Mouse (Mus musculus) spleen, adult 2 months (tissue): ENCODE data around the gene Ulk3. TPM values are rescaled to one million over a fixed set of nuclear protein-coding genes. Genes with fewer than 3 reads are reported as not detected.

Source experiments
- DNase-seq, 2 experiments: peaks; one replicate each; pipeline versions ENCODE4 v3.0.0 to v3.0.0-alpha.2; 2012 to 2021; ENCODE audit warnings: low spot score in 2 of 2, low read depth in 1 of 2
- H3K27ac ChIP-seq: fragments of 200-500 bp; 2 replicates; pipeline ENCODE4 v1.5.1; 2012; ENCODE audit warnings: low read length, inconsistent platforms; ENCODE audit not compliant: insufficient read depth
- H3K27me3 ChIP-seq: fragments of 200-500 bp; 2 replicates; pipeline ENCODE4 v1.6.1; 2012; ENCODE audit warnings: mild to moderate bottlenecking, moderate library complexity, low read length, inconsistent platforms; ENCODE audit not compliant: control insufficient read depth, insufficient read depth
- H3K36me3 ChIP-seq: fragments of 200-500 bp; 2 replicates; pipeline ENCODE4 v1.6.1; 2012; ENCODE audit warnings: mild to moderate bottlenecking, low read length, inconsistent platforms; ENCODE audit not compliant: control insufficient read depth, insufficient read depth
- H3K4me1 ChIP-seq: fragments of 200-500 bp; 2 replicates; pipeline ENCODE4 v1.6.1; 2011; ENCODE audit warnings: inconsistent platforms; ENCODE audit not compliant: control insufficient read depth, insufficient read depth, insufficient read length
- H3K4me3 ChIP-seq: fragments of 200-500 bp; 2 replicates; pipeline ENCODE4 v1.5.1; 2011; ENCODE audit warnings: mild to moderate bottlenecking, inconsistent platforms; ENCODE audit not compliant: insufficient read depth, insufficient read length; ENCODE audit errors: extremely low read depth
- CTCF ChIP-seq: fragments of 200-500 bp; IDR thresholded peaks from 2 replicates; pipeline ENCODE4 v1.5.1; 2011; ENCODE audit warnings: mild to moderate bottlenecking, inconsistent platforms; ENCODE audit not compliant: insufficient read depth, insufficient read length, insufficient replicate concordance; ENCODE audit errors: extremely low read depth
- POLR2A ChIP-seq: fragments of 200-500 bp; IDR thresholded peaks from 2 replicates; pipeline ENCODE4 v1.6.1; 2011; ENCODE audit warnings: low read depth, low read length, inconsistent platforms
- WGBS: fragments of 180-500 bp; shearing (Covaris S2); methylation state at CpG from one replicate; pipeline ENCODE4 v1.1.7; 2018; 5-methylcytosine and 5-hydroxymethylcytosine counted together
- polyA plus RNA-seq: library from polyadenylated mRNA; depleted of rRNA; stranded (reverse); fragments of >200 nt; gene quantifications from 2 replicates; pipeline ENCODE4 v1.2.3, GENCODE M21; 2012

Ulk3 gene
- polyA plus RNA-seq, 1 experiment: 44.5 TPM

GRCm38 (mm10) chr9:57593454-57594173 lies 4.4 kb downstream of the Ulk3 start:
- 83% methylated on average over 12 of the region's 12 CpGs for WGBS
- Histone ChIP-seq H3K4me1 (peaks cover 5% of the 10 kb centered on the region; the same call in 1 of the 2 replicates), H3K36me3 (peaks cover 30% of the 10 kb centered on the region), H3K27ac (no peak overlapping the region), H3K27me3 (no peaks in the 10 kb centered on the region), H3K4me3 (no peak overlapping the region)
- TF ChIP-seq POLR2A (no peak), CTCF (no peak)
- DNase-seq: no peak

DNA sequence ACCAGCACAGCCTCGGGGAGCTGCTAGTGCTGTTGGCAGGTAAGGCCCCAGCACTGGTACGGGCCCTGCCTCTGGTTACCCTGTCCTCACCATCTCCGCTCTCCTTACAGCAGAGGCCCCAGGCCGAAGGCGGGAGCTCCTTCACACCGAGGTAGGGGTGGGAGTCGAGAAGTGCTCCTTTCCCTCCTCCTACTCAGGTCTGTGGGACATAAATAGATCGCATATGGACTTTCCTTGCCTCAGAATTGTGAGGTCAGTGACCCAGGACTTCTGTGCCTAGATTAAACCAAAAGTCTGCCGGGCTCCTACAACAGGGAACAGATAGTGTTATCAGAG lies 4.9 kb downstream of the Ulk3 start:
- Histone ChIP-seq H3K36me3 (peaks cover 30% of the 10 kb centered on the region), H3K4me1 (peaks cover under 1% of the 10 kb centered on the region; the same call in 1 of the 2 replicates), H3K4me3 (no peak overlapping the region), H3K27me3 (no peaks in the 10 kb centered on the region), H3K27ac (no peak overlapping the region)
- DNase-seq: no peak
- TF ChIP-seq CTCF (no peak), POLR2A (no peak)
- 89% methylated on average over 9 of the region's 9 CpGs for WGBS

DNA sequence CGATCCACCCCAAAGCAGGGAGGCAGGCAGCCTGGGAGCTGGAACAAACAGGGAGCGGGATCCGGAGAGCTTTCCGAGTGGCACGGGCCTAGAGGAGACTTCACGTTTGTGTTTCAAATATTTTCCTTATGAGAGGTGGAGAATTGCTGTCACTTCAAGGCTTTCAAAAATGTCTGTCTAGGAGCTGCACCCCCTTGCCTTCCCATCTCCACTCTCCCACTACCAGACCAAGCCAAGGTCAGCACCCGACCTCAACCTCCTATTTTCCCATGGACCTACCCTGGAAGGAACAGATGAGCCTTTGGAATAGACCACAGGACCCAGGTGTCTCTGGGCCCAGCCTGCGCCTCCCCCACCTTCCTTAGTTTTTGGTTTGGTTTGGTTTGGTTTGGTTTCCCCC lies 8.0 kb downstream of the Ulk3 start:
- WGBS: 87% methylated on average over 8 of the region's 8 CpGs
- TF ChIP-seq CTCF (no peak), POLR2A (no peak)
- no peak for DNase-seq
- H3K27me3 ChIP-seq: no peaks in the 10 kb centered on the region
- H3K4me3 ChIP-seq: no peak overlapping the region
- no peak overlapping the region for H3K27ac ChIP-seq
- H3K36me3 ChIP-seq: peaks cover 22% of the 10 kb centered on the region
- no peaks in the 10 kb centered on the region for H3K4me1 ChIP-seq

- Histone ChIP-seq H3K36me3 (peaks cover 16% of the 10 kb centered on the region), H3K27ac (no peak overlapping the region), H3K27me3 (no peaks in the 10 kb centered on the region), H3K4me3 (no peak overlapping the region), H3K4me1 (no peaks in the 10 kb centered on the region)
- no peak for DNase-seq
- WGBS: 78% methylated on average over 4 of the region's 4 CpGs
- no peak for TF ChIP-seq CTCF
- no peak for TF ChIP-seq POLR2A
These were observed 8.7 kb downstream of the Ulk3 start for GRCm38 (mm10) chr9:57597929-57598382.

DNA sequence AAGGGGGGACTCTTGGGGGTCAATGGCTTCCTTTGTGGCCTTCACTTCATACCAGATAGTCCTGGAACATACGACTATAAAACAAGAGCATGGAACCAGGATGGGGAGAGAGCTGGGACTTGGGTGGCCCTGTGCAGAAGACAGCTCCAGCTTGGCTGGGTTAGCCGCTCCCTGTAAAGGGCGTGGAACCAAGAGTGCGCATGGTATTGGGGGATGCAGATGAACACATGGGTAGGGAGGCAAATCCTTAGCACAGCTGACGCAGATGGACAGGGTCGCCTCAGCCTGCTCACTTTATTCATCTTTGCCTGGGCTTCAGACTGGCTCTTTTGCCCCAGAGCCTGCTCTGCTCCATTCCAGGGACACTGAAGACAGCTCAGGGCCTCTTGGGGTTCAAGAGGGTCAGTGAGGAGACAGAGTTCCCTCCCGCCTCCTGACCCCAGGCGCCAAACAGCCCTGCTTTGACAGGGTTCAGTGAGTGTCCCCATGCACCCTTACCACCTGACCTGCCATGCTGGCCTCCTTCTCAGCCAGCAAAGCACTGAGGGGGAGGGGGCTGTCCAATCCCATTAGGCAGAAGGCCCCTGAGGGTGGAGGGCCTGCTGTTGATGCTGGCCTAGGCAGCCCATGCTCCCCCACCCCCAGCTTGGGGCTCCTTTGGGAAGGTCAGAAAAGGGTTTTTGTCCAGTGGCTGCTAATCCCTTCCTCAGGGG lies 9.8 kb downstream of the Ulk3 start:
- Histone ChIP-seq H3K4me1 (no peaks in the 10 kb centered on the region), H3K27ac (no peak overlapping the region), H3K27me3 (no peaks in the 10 kb centered on the region), H3K4me3 (no peak overlapping the region), H3K36me3 (peaks cover 11% of the 10 kb centered on the region)
- TF ChIP-seq CTCF (no peak), POLR2A (no peak)
- WGBS: 85% methylated on average over 8 of the region's 8 CpGs
- DNase-seq: no peak

DNA sequence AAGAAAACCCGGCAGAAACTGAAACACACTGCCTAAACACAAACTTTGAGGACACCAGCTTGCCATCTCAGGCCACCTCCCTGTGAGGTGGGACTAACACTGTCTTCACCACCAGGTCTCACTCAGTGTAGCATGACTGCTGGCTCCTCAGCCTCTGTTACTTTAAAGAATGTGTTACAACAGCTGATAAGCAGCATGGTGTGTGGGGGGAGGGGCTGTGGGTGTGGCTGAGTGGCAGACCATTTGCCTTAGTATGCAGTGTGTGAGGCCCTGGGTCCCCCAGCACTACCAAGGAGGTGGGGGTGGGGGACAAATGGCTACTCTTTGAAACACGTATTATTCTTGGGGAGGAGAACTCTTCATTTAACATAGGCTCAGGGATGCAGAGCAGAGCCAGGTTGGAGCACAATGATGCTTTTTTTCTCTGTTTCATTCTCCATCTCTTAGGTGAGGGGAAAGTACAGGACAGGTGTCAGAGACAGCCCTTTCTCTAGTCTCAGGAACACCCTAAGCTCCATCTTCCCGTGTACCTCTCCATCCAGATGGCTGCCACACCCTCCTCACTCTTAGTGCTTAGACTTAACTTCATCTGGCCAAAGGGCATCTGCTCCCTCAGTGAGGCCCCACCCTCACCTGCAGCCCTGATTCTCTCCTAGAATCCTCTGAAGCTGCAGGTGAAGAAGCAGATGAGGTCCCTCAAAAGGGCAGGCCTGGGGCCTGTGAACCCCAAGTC lies 11.5 kb downstream of the Ulk3 start:
- TF ChIP-seq POLR2A (no peak), CTCF (no peak)
- no peak for DNase-seq
- H3K27ac ChIP-seq: no peak overlapping the region
- H3K36me3 ChIP-seq: no peaks in the 10 kb centered on the region; the same call in 1 of the 2 replicates
- H3K4me3 ChIP-seq: no peak overlapping the region
- H3K27me3 ChIP-seq: peaks cover 1% of the 10 kb centered on the region; the same call in 1 of the 2 replicates
- H3K4me1 ChIP-seq: no peaks in the 10 kb centered on the region
- 33% methylated on average over 3 of the region's 3 CpGs for WGBS
